Comparison of ENCODE assay signal across 8 mouse cellular contexts in the genomic region with DNA sequence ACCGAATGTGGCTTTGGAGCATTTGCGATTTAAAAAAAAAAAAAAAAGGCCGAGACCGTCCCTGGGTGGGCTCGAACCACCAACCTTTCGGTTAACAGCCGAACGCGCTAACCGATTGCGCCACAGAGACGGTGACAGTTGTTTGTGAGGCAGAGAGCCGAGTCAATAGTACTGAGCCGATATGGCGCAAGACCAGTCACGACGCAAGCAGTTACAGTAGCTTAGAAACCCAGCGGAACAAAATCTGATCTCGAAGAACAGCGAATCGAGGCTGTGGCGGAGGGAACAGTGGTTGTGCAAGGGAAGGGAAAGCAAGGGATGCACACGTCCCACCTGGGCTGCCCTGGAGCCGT. TPM values are rescaled to one million over a fixed set of nuclear protein-coding genes. Genes with fewer than 3 reads are reported as not detected.
A peak's percentile ranks its signal among the peaks of the same experiment; 100 is the strongest.
DNase-seq lines count a peak whose midpoint lies in the region; ATAC-seq and TF ChIP-seq lines count a peak whose summit lies in the region.

No protein-coding gene starts in this region.

- no peak for TF ChIP-seq POLR2A in ES-Bruce4 (IDR thresholded peaks at IDR 0.05; ENCODE audit: insufficient read depth, low read length)
- no peak for TF ChIP-seq POLR2A in olfactory bulb, adult 2 months (IDR thresholded peaks at IDR 0.05; ENCODE audit: insufficient read depth, low read depth, low read length)

- peak overlapping the region; percentile 91 for H3K4me2 ChIP-seq in forebrain, embryonic 13.5 days
- H3K4me2 ChIP-seq in lung, embryonic 15.5 days = peak overlapping the region; percentile 95

- TF ChIP-seq EP300 in ES-Bruce4 (IDR thresholded peaks at IDR 0.05; ENCODE audit: insufficient read depth, low read depth, low read length) = peak; percentile 60; the same call in 1 of the 2 replicates

- no peak for TF ChIP-seq CTCF in ES-Bruce4 (IDR thresholded peaks at IDR 0.05; ENCODE audit: low read depth, low read length)
- TF ChIP-seq CTCF in layer of hippocampus, adult 2 months (conservative IDR thresholded peaks at IDR 0.05) = no peak
- no peak for TF ChIP-seq CTCF in olfactory bulb, adult 2 months (IDR thresholded peaks at IDR 0.05; ENCODE audit: insufficient read depth, low read depth, low read length)

- no peak; the same call in 1 of the 2 replicates for ATAC-seq in forebrain, embryonic 13.5 days
- peak; percentile 1; the same call in 1 of the 2 replicates for ATAC-seq in lung, embryonic 15.5 days (ENCODE audit: borderline replicate concordance, extremely low read depth, low FRiP score, low TSS enrichment)

- peak overlapping the region; percentile 78 for H3K4me3 ChIP-seq in ES-Bruce4 (ENCODE audit: low read depth, low read length)
- H3K4me3 ChIP-seq in forebrain, embryonic 13.5 days = peak overlapping the region; percentile 92
- peak overlapping the region; percentile 97 for H3K4me3 ChIP-seq in layer of hippocampus, adult 2 months
- peak overlapping the region; percentile 69 for H3K4me3 ChIP-seq in lung, embryonic 15.5 days
- peak overlapping the region; percentile 79 for H3K4me3 ChIP-seq in olfactory bulb, adult 2 months (ENCODE audit: insufficient read depth, low read depth, low read length)

- H3K36me3 ChIP-seq in ES-Bruce4 (ENCODE audit: control insufficient read depth, insufficient read depth, low read length, poor library complexity, severe bottlenecking) = peaks cover 20% of the 10 kb centered on the region
- H3K36me3 ChIP-seq in forebrain, embryonic 13.5 days (ENCODE audit: poor library complexity, severe bottlenecking) = peaks cover 21% of the 10 kb centered on the region
- peaks cover 25% of the 10 kb centered on the region for H3K36me3 ChIP-seq in lung, embryonic 15.5 days

- peak; percentile 82 for DNase-seq in c-Kit-positive CD71-positive TER-119-negative erythroid progenitor cells, embryonic 14.5 days (ENCODE audit: low read depth)
- peak; percentile 76 for DNase-seq in heart, postnatal 25 days (ENCODE audit: low spot score)
- peak; percentile 86 to 91 for DNase-seq in layer of hippocampus, adult 2 months (ENCODE audit: low spot score in 2 of 2)
- peak; percentile 67 to 76 for DNase-seq in thymus, adult 18-20 months

- H3K9me3 ChIP-seq in ES-Bruce4 (replicated peaks; ENCODE audit: control insufficient read depth, insufficient read depth, low read length, poor library complexity, severe bottlenecking) = no peaks in the 10 kb centered on the region
- H3K9me3 ChIP-seq in forebrain, embryonic 13.5 days (replicated peaks) = no peaks in the 10 kb centered on the region
- H3K9me3 ChIP-seq in lung, embryonic 15.5 days = no peaks in the 10 kb centered on the region

- no peaks in the 10 kb centered on the region for H3K4me1 ChIP-seq in ES-Bruce4 (ENCODE audit: control insufficient read depth, insufficient read depth, low read length)
- H3K4me1 ChIP-seq in forebrain, embryonic 13.5 days = peaks cover 41% of the 10 kb centered on the region
- peaks cover 33% of the 10 kb centered on the region for H3K4me1 ChIP-seq in lung, embryonic 15.5 days
- H3K4me1 ChIP-seq in olfactory bulb, adult 2 months (ENCODE audit: control insufficient read depth, insufficient read depth, low read length) = peaks cover 33% of the 10 kb centered on the region

- no peaks in the 10 kb centered on the region for H3K27me3 ChIP-seq in ES-Bruce4 (ENCODE audit: control insufficient read depth, insufficient read depth, low read length, poor library complexity, severe bottlenecking)
- H3K27me3 ChIP-seq in forebrain, embryonic 13.5 days = no peaks in the 10 kb centered on the region
- no peaks in the 10 kb centered on the region for H3K27me3 ChIP-seq in lung, embryonic 15.5 days

- under 1% methylated on average over 24 of the region's 24 CpGs for WGBS in forebrain, embryonic 13.5 days
- WGBS in lung, embryonic 15.5 days = under 1% methylated on average over 24 of the region's 24 CpGs
- under 1% methylated on average over 24 of the region's 24 CpGs for WGBS in olfactory bulb, adult 2 months

- H3K9ac ChIP-seq in ES-Bruce4 (ENCODE audit: low read depth, poor library complexity, severe bottlenecking) = peak overlapping the region; percentile 66
- H3K9ac ChIP-seq in forebrain, embryonic 13.5 days = peak overlapping the region; percentile 80
- peak overlapping the region; percentile 61 for H3K9ac ChIP-seq in lung, embryonic 15.5 days

- H3K27ac ChIP-seq in ES-Bruce4 (ENCODE audit: insufficient read depth, low read length) = peak overlapping the region; percentile 1; the same call in 1 of the 2 replicates
- peak overlapping the region; percentile 86 for H3K27ac ChIP-seq in forebrain, embryonic 13.5 days
- peak overlapping the region; percentile 91 for H3K27ac ChIP-seq in layer of hippocampus, adult 2 months
- peak overlapping the region; percentile 88 for H3K27ac ChIP-seq in lung, embryonic 15.5 days
- peak overlapping the region; percentile 84 for H3K27ac ChIP-seq in olfactory bulb, adult 2 months (ENCODE audit: insufficient read depth, low read depth, low read length)

- intact Hi-C loops in heart, postnatal 25 days (cut with DNase I) = loop anchor here (5.0 kb wide), 1 partner anchor 40 kb away; a partner anchor contains a TSS

RNA-seq across cellular contexts. Expression of a gene that starts 0.8 kb away (rescaled TPM):
- 296 and 332 TPM in 2 replicates for polyA plus RNA-seq in ES-Bruce4 (2011; ENCODE audit: insufficient read depth, insufficient read length, low read depth, missing spikeins)
- 559 and 571 TPM in 2 replicates for polyA plus RNA-seq in forebrain, embryonic 13.5 days (2015; fragmentation: Nextera tagmentation; extraction: Ambion mirVana)
- 100 to 1,000 TPM; 150 to 151 TPM for total RNA-seq in heart, postnatal 25 days (2021)
- total RNA-seq in layer of hippocampus, adult 2 months (2021) = 100 to 1,000 TPM; 128 to 133 TPM
- polyA plus RNA-seq in lung, embryonic 15.5 days (2015; fragmentation: Nextera tagmentation; extraction: Ambion mirVana) = 465 and 505 TPM in 2 replicates
- not detected in 2 replicates for polyA plus RNA-seq in olfactory bulb, adult 2 months (2012; ENCODE audit: insufficient read depth, insufficient read length, low replicate concordance, missing spikeins)

RNA-seq across cellular contexts. Expression of a gene that starts 2.1 kb away (rescaled TPM):
- polyA plus RNA-seq in ES-Bruce4 (2011; ENCODE audit: insufficient read depth, insufficient read length, low read depth, missing spikeins) = 74.6 and 84.0 TPM in 2 replicates
- polyA plus RNA-seq in forebrain, embryonic 13.5 days (2015; fragmentation: Nextera tagmentation; extraction: Ambion mirVana) = 21.5 and 22.9 TPM in 2 replicates
- 1 to 10 TPM; 6.2 to 6.4 TPM for total RNA-seq in heart, postnatal 25 days (2021)
- total RNA-seq in layer of hippocampus, adult 2 months (2021) = 10 to 100 TPM; 29.1 to 31.1 TPM
- polyA plus RNA-seq in lung, embryonic 15.5 days (2015; fragmentation: Nextera tagmentation; extraction: Ambion mirVana) = 12.1 and 13.2 TPM in 2 replicates
- not detected in 2 replicates for polyA plus RNA-seq in olfactory bulb, adult 2 months (2012; ENCODE audit: insufficient read depth, insufficient read length, low replicate concordance, missing spikeins)

RNA-seq across cellular contexts. Expression of a gene that starts 16.7 kb away (rescaled TPM):
- polyA plus RNA-seq in ES-Bruce4 (2011; ENCODE audit: insufficient read depth, insufficient read length, low read depth, missing spikeins) = 62.3 and 77.2 TPM in 2 replicates
- 12.8 and 17.3 TPM in 2 replicates for polyA plus RNA-seq in forebrain, embryonic 13.5 days (2015; fragmentation: Nextera tagmentation; extraction: Ambion mirVana)
- total RNA-seq in heart, postnatal 25 days (2021) = 100 to 1,000 TPM; 145 to 155 TPM
- total RNA-seq in layer of hippocampus, adult 2 months (2021) = 10 to 100 TPM; 45.5 to 49.3 TPM
- 44.1 and 45.5 TPM in 2 replicates for polyA plus RNA-seq in lung, embryonic 15.5 days (2015; fragmentation: Nextera tagmentation; extraction: Ambion mirVana)
- polyA plus RNA-seq in olfactory bulb, adult 2 months (2012; ENCODE audit: insufficient read depth, insufficient read length, low replicate concordance, missing spikeins) = not detected in 2 replicates

RNA-seq across cellular contexts. Expression of a gene that starts 39.2 kb away (rescaled TPM):
- polyA plus RNA-seq in ES-Bruce4 (2011; ENCODE audit: insufficient read depth, insufficient read length, low read depth, missing spikeins) = 23.7 and 25.2 TPM in 2 replicates
- polyA plus RNA-seq in forebrain, embryonic 13.5 days (2015; fragmentation: Nextera tagmentation; extraction: Ambion mirVana) = 3.2 and 3.5 TPM in 2 replicates
- total RNA-seq in heart, postnatal 25 days (2021) = 10 to 100 TPM; 59.8 to 63.3 TPM
- total RNA-seq in layer of hippocampus, adult 2 months (2021) = 100 to 1,000 TPM; 122 to 124 TPM
- polyA plus RNA-seq in lung, embryonic 15.5 days (2015; fragmentation: Nextera tagmentation; extraction: Ambion mirVana) = 3.2 and 3.3 TPM in 2 replicates
- 69.4 and 106 TPM in 2 replicates for polyA plus RNA-seq in olfactory bulb, adult 2 months (2012; ENCODE audit: insufficient read depth, insufficient read length, low replicate concordance, missing spikeins)

RNA-seq across cellular contexts. Expression of a gene that starts 42.1 kb away (rescaled TPM):
- polyA plus RNA-seq in ES-Bruce4 (2011; ENCODE audit: insufficient read depth, insufficient read length, low read depth, missing spikeins) = 35.0 and 36.6 TPM in 2 replicates
- 3.5 and 4.2 TPM in 2 replicates for polyA plus RNA-seq in forebrain, embryonic 13.5 days (2015; fragmentation: Nextera tagmentation; extraction: Ambion mirVana)
- total RNA-seq in heart, postnatal 25 days (2021) = 10 to 100 TPM; 20.2 to 21.1 TPM
- 100 to 1,000 TPM; 106 to 109 TPM for total RNA-seq in layer of hippocampus, adult 2 months (2021)
- 1.6 and 1.8 TPM in 2 replicates for polyA plus RNA-seq in lung, embryonic 15.5 days (2015; fragmentation: Nextera tagmentation; extraction: Ambion mirVana)
- polyA plus RNA-seq in olfactory bulb, adult 2 months (2012; ENCODE audit: insufficient read depth, insufficient read length, low replicate concordance, missing spikeins) = not detected in 2 replicates

Comparison
In these comparisons a context has a peak if more than half of its experiments do, and no peak if none do; other contexts are left out.
1. H3K27ac ChIP-seq: peak in every context shown above with its lines; median percentile 91 in layer of hippocampus, adult 2 months; 88 in lung, embryonic 15.5 days; 86 in forebrain, embryonic 13.5 days; 84 in olfactory bulb, adult 2 months; 1 in ES-Bruce4.